Mouse (Mus musculus) heart, adult 10 weeks (tissue): Measurements from ENCODE around the gene Ccdc142. TPM values are rescaled to one million over a fixed set of nuclear protein-coding genes. Genes with fewer than 3 reads are reported as not detected.

ENCODE experiments used
- polyA plus RNA-seq: library from polyadenylated mRNA; stranded (reverse); fragments of 350-450 nt; fragmentation: Illumina TruSeq; extraction: RNeasy Lipid Tissue Mini Kit (QIAGEN cat#74804); gene quantifications from one replicate; pipeline ENCODE4 v1.2.3, GENCODE M21; 2014; ENCODE audit warnings: low read depth, low replicate concordance

Ccdc142 gene
- 0.73 TPM for polyA plus RNA-seq

DNA sequence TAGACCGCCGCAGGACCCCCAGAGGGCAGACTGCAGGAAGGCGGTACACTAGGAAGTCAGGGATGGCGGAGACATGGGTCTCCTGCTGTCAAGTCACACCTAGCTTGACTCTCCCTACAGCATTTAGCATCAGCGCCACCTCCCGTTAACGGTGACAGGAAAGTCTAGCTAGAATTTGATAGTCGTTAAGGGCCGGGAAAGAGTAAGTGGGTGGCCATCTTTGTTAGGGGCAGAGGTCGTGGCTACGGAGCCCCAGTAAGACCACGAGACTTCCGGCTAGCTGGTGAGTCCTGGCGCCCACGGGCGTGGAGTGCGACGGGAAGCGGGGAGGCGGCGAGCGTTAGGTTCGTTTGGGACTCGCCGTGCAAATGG lies at the start of gene Ccdc142, which contains the start of gene Gm42688:
Gene Ccdc142, plus strand, starts transcription at position 286 of the 372 bp plus-strand sequence.
Gene Gm42688, plus strand, starts transcription at position 302 of the 372 bp plus-strand sequence.

DNA sequence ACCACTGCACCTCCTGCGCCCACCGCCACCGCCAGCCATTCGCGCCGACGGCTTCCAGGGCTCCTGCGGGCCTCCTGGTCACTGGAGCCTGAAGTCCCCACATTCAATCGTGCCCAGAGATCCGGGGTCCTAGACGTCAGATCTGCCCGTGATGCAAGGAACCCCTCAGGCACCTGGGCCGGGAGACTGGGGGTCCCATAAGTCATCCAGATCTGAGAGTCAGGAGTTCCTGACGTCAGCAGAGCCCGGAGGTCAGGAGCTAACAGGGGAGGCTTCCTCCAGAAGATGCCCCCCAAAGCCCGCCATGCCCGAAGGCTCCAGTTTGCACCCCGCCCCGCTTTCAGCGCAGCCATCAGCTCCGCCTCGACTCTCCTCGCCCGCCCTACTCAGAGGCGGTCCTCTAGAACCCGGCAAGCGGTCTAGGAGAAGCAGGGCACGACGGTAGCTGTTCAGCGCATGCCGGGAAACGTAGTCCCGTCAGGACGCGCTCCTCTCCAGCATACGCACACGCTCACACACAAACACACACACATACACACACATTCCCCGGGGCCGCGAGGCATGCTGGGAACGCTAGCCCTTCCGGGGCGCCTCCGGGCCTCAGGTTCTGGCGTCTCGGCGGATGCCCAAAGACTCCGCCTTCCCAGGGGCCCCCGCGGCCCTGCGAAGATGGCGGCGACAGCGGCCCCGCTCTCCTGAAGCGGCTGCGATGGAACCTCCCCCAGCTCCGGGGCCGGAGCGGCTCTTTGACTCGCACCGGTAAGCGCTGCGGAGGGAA lies 47.1 kb upstream of the Ccdc142 start, which contains the start of gene Aup1:
Gene Aup1, plus strand, starts transcription at position 448 of the 778 bp plus-strand sequence.

DNA sequence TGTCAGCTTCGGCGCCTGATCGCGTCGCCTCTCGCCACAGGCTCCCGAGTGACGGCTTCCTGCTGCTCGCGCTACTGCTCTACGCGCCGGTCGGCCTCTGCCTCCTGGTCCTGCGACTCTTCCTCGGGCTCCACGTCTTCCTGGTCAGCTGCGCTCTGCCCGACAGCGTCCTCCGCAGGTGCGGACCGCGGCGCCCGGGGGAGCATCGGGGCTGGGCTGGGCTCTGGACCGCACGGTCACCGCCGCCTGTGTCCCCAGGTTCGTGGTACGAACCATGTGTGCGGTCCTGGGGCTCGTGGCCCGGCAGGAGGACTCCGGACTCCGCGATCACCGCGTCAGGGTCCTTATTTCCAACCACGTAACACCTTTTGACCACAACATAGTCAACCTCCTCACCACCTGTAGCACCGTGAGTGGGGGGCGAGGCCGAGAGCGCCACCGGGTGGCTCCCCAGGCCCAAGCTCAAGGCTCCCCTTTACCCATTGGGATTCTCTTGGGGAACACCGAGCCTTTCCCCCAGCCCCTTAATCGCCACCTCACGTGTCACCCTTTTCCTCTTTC lies 46.5 kb upstream of the Ccdc142 start, which contains the start of gene Htra2:
Gene Htra2, minus strand, starts transcription at position 403 of the 561 bp plus-strand sequence.

DNA sequence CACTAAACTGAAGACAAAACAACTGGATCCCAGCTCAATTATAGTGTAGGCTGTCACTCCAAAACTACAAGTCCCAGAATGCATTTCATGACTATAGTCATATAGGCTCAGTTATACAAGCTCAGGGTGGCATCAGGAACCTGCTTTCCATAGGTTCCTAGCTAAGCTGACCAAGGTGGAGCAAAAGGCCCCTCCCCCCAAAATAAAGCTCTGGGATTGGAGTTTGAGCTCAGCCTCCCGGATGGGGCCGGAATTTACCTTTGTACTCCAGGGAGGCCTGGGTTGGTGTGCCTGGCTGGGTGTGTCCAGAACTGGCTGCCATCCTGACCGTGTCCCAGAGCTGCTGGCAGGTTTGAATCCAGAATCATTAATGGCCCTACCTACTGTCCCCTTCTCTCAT lies 43.6 kb upstream of the Ccdc142 start, which contains the start of gene Dqx1:
Gene Dqx1, plus strand, starts transcription at position 55 of the 400 bp plus-strand sequence.

DNA sequence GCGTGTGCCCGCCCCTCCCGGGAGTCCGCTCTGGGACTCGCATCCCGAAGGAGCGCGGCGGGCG lies 31.3 kb upstream of the Ccdc142 start, which contains the start of gene Tlx2:
Gene Tlx2, minus strand, starts transcription at position 47 of the 64 bp plus-strand sequence.

DNA sequence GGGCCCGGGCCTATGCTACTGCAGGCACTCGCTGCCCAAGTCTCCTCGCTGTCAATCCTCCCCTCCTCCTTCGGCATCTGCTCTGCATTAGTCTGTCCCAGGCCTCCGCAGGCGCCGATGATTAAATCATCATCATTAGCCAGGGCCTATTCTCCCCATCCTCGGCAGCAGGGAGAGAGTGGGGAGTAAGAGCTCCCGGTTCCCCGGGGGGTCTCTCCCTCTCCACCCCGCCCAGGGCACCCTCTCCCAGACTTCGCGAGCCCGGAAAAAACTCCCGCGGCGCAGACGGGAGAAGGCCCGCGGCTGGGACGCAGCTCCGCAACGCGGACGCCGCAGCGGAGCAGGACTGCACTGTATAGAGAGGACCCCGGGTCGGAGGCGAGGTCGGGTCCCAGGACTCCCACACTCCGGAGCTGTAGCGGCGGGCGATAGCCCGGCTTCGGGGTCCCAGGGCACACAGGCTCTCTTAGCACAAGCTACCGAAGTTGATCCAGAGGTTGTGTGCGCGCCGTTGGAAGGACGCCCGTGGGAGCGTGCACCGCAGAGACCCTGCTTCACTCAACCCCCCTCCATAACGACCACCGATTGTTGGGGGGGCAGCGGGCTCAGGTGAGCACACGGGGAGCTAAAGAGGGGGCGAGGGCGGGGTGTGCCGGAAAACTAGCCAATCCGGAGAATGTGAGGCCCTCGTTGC lies 23.6 kb upstream of the Ccdc142 start, which contains the start of gene Pcgf1:
Gene Pcgf1, plus strand, starts transcription at position 240 of the 694 bp plus-strand sequence.

DNA sequence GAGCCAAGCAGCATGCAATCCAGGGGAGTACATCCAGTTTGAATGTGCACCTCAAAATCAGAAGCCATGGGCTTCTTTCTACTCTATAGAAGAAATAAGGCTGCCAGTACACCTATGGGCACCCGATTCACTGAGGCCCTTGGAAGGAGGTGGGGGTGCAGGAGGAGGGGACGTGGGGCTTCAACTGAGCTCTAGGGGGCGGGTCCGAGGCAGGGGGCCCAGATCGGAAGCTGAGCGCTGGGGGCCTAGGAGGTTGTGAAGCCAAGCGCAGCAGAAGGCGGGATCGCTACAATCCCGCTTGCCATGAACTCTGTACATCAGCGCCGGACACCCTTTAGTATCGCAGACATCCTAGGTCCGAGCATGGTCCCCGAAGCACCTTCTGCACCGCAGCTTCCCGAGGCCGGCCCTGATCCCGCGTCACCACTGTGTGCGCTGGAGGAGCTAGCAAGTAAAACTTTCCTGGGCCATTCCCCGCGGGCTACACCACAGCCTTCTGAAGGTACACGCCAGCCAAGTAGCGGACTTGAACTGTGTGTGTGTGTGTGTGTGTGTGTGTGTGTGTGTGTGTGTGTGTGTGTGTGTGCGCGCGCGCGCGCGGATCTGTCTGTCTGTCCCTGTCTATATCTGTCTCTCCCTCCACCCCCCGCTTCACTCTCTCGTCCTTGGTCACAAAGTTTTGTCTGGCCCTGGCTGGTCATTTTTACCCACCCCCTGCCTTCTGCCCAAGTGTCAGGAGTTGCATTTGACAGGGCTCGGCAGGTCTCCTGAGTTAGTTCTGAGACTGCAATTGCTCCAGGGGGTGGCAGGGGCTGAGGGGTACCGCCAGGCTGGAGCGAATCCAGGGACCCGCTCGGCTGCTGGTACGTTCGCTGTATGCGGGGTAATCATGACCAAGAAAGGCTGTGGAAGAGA lies 15.0 kb upstream of the Ccdc142 start, which contains the start of gene Lbx2:
Gene Lbx2, plus strand, starts transcription at position 247 of the 915 bp plus-strand sequence.

DNA sequence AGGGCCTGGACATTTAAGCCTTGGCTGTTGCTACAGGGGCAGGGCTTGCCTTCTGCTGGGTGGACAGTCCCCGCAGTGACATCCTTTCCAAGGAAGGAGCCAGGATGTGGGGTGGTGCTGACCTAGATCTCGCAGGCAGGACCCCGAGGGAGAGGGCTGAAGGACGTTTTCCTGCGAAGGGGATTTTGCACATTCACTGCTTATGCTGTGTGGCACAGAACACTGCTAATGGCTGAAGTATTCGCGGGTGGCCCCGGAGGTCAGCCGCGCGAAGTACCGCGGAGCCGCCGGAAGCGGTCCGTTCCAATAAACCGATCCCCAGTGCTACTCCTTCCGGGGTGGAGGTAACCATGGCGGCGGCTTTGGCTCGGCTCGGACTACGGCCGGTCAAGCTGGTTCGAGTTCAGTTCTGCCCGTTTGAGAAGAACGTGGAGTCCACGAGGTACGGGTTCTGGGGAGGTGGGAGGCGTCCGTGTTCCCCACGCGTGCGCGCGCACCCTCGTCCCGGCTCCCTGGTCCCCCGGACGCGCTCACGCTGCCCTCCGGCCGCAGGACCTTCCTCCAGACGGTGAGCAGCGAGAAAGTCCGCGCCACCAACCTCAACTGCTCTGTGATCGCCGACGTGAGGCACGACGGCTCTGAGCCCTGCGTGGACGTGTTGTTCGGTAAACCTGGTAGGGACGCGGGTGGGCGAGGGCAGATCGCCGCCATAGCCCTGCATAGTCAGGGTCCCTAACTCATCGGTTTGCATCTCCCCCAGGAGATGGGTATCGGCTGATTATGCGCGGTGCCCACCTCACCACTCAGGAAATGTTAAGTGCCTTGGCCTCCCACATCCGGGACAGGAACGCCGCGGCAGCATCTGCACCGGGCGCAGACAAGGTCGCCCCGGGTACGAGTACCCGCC lies 7.6 kb downstream of the Ccdc142 start, which contains the start of gene Mrpl53:
Gene Mrpl53, plus strand, starts transcription at position 279 of the 907 bp plus-strand sequence.

DNA sequence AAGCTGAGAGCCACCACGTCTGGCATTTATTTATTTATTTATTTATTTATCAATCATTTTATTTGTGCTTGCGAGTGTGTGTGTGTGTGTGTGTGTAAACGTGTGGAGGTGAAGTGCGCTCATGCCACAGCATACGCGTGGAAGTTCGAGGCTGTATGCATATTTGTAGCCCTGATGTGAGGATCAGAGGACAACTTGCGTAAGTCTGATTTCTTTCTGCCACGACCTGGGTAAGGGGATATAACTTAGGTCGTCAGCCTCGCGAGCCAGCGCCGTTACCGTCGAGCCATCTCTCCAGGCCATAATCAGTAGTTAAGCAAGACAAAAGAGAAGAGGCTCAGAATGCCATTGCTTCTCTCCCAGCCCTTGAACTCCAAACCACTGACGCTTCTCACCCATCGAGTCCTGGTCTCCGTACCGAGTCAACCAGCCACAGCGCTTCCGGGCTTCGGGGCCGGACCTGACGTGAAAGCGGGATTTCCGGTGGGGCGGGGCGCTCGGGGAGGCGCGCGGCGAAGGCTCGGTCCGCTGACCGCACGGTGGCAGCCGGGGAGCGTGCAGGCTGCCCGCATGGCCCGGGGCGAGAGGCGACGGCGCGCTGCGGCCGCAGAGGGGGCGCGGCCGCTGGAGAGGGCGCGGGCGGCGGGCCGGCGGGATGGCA lies 13.7 kb downstream of the Ccdc142 start, which contains the start of gene Mogs:
Gene Mogs, plus strand, starts transcription at position 486 of the 661 bp plus-strand sequence.

DNA sequence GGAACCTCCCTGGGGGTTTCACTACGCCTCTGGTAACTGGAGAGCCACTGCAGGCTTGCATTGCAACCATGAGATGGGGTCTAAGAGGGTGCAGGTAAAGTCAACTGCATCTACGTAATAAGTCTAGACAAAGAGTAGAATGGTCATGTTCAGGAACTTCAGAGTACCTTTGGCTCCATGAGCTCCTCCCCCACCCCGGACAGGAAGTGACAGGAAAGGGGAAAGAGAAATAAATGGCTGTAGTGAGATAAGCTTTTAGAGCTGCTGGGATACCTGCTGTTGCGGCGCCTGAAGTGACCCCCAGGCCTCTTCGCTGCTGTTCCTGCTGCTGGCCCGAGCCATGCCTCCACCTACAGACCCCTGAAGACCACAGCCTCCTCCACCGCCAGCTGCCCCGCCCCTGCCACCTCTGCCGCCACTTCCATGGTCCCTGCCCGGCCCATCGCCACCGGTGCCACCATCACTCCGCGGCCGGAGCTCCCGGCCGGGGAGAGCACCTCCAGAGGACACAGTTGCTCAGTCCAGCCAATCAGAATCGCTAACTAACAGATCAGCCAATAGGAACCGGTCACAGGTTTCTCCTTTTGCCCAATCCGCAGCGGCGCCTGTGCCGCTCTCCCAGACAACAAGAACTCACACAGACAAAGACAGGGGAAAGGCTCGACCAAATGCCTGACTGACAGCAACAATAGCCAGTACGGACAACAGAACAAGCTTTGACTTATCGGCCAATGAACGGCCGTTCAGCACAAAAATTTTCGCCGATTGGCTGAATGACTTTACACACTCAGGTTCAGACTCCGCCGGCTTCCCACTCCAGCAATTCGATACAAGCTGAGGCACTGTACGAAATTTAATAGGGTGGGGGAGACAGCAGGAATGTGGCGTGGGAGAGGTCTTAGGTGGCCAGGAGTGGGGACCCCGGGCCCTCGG lies 19.8 kb downstream of the Ccdc142 start, which contains the start of gene Wbp1:
Gene Wbp1, minus strand, starts transcription at position 630 of the 933 bp plus-strand sequence.

DNA sequence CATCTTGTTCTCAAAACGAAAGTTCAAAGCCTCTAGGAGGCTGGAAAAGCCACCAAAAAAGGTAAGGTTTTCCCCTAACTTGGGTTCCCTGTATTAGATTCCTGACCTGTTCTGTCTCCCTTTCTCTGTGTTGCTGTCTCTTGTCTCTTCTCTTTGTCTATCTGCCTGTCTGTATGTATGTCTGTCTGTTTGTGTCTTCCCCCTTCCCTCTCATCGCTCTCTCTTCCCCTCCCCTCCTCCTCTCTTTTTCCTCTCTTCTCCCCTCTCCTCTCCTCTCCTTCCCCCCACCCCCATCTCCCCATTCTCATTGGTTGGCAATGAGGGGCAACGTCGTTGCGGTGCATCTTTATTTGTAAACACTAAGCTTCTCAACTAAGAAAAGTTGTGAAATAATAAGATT lies 23.9 kb downstream of the Ccdc142 start, which contains the start of gene Ino80b:
Gene Ino80b, minus strand, starts transcription at position 101 of the 400 bp plus-strand sequence.

DNA sequence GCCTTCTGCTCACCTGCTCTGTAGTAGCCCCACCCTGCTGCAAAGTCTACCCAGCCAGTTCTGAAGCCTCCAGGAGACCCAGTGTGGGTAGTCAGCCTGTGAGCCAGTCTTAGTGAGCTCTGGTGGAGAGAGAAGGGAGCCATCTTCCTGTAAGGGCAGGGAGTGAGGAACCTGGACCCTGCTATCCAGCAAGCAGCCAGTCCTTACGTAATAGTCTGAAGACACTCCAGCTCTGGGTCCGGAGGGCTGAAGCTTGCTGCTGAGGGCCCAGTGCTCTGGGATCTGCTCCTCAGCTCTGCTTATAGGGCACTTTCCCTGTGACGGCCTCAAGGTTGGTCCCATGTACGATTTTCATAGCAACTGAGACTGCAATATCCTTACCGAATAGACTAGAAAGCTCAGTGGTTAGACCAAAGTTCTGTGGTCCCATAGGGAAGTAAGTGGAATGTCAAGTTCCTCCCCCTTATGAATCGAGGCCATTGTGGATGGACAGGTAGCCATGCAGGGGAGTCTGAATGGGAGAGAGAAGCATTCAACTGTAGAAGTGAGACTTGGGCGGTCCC lies 33.6 kb downstream of the Ccdc142 start, which contains the start of gene Rtkn:
Gene Rtkn, plus strand, starts transcription at position 513 of the 563 bp plus-strand sequence.

DNA sequence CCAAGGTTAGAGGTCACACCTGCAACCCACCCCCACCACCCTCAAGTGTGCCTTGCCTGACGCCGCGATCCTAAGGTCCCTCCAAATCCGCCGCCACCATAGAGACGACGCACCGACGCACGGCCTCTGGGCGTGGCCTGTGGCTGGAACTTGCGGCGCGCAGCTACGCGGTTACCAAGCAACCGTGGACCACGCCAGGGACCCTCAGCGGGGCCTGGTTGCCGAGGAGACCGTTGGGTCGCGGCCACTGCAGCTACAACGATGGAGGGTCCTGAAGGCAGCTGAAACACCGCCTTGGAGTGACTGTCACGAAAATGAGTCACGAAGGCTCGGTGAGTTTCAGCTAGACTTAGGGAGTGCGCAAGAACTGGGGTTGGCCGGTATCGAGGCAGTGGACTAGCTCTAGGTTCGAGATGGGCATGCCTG lies 54.9 kb downstream of the Ccdc142 start, which contains the start of the genes Wdr54 and 1700003E16Rik:
Gene Wdr54, minus strand, starts transcription at position 139 of the 426 bp plus-strand sequence.
Gene 1700003E16Rik, plus strand, starts transcription at position 146 of the 426 bp plus-strand sequence.

Other genes with a start within 250 kb of the Ccdc142 start
- gene Sema4f, start 161.8 kb upstream of the Ccdc142 start, polyA plus RNA-seq, result 0.34 TPM
- gene M1ap, start 154.7 kb upstream of the Ccdc142 start, polyA plus RNA-seq, result not detected
- 3.5 TPM for gene Dok1, start 68.1 kb upstream of the Ccdc142 start, polyA plus RNA-seq
- gene Loxl3, start 67.4 kb upstream of the Ccdc142 start, polyA plus RNA-seq, result 4.9 TPM
- gene Aup1, start 47.1 kb upstream of the Ccdc142 start, polyA plus RNA-seq, result 107 TPM
- gene Htra2, start 46.3 kb upstream of the Ccdc142 start, polyA plus RNA-seq, result 41.4 TPM
- gene Dqx1, start 43.8 kb upstream of the Ccdc142 start, polyA plus RNA-seq, result 1.3 TPM
- not detected for gene Tlx2, start 31.3 kb upstream of the Ccdc142 start, polyA plus RNA-seq
- gene Pcgf1, start 23.7 kb upstream of the Ccdc142 start, polyA plus RNA-seq, result 10.6 TPM
- gene Lbx2, start 15.2 kb upstream of the Ccdc142 start, polyA plus RNA-seq, result 0.76 TPM
- 1.6 TPM for gene Gm42688, start within 50 bp of the Ccdc142 start, polyA plus RNA-seq
- gene Mrpl53, start 7.4 kb downstream of the Ccdc142 start, polyA plus RNA-seq, result 134 TPM
- 11.1 TPM for gene Mogs, start 13.9 kb downstream of the Ccdc142 start, polyA plus RNA-seq
- gene Wbp1, start 20.0 kb downstream of the Ccdc142 start, polyA plus RNA-seq, result 77.2 TPM
- 9.5 TPM for gene Ino80b, start 23.8 kb downstream of the Ccdc142 start, polyA plus RNA-seq
- gene Rtkn, start 33.9 kb downstream of the Ccdc142 start, polyA plus RNA-seq, result 10.5 TPM
- 1.9 TPM for gene Wdr54, start 54.8 kb downstream of the Ccdc142 start, polyA plus RNA-seq
- not detected for gene 1700003E16Rik, start 54.8 kb downstream of the Ccdc142 start, polyA plus RNA-seq
- gene Dctn1, start 64.3 kb downstream of the Ccdc142 start, polyA plus RNA-seq, result 81.2 TPM
- gene Slc4a5, start 118.2 kb downstream of the Ccdc142 start, polyA plus RNA-seq, result not detected
- gene Mthfd2, start 224.3 kb downstream of the Ccdc142 start, polyA plus RNA-seq, result 2.9 TPM
- 25.4 TPM for gene Mob1a, start 224.4 kb downstream of the Ccdc142 start, polyA plus RNA-seq
- 291 TPM for gene Bola3, start 247.5 kb downstream of the Ccdc142 start, polyA plus RNA-seq